Mouse (Mus musculus): ENCODE measurements around the gene Utp20.

DNA sequence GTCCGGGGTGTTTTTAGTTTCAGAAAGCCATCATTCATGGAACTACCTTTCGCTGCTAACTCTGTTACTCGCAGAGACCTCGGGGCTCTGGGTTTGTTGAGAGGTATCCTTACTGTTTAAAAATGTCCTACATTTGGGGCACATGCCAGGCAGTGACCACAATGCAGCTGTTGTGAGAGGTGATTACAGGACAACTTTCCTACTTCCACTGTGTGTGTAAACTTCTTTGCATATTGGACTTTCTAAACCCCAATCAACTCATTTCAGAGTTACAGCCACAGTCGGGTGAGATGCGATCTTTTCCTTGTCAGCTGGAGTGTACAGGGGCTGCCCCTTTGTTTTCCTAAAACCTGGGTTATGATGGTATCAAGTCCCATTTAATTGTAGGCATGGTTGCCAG is 111.0 kb downstream of the Utp20 start:
- TF ChIP-seq CTCF (IDR thresholded peaks at IDR 0.05; ENCODE audit: control insufficient read depth, insufficient read depth, insufficient replicate concordance, low read depth, low read length) (no peak), POLR2A (IDR thresholded peaks at IDR 0.05; ENCODE audit: control insufficient read depth, low read depth, low read length) (no peak)
